Mouse (Mus musculus) layer of hippocampus, adult 18-20 months (tissue): ENCODE measurements around the gene Kmt2e. TPM values are rescaled to one million over a fixed set of nuclear protein-coding genes. Genes with fewer than 3 reads are reported as not detected.
A peak's percentile ranks its signal among the peaks of the same experiment; 100 is the strongest.

Source experiments
- DNase-seq, 2 experiments: peaks; one replicate each; pipeline ENCODE4 v3.0.0; 2022; ENCODE audit warnings: low spot score in 2 of 2
- total RNA-seq, 2 experiments: library from RNA; stranded (reverse); gene quantifications; 2 replicates each; pipeline ENCODE4 v1.2.3; 2021

Kmt2e gene
- total RNA-seq, 2 experiments from 2014 or later: 81.4 to 84.0 TPM

GRCm38 (mm10) chr5:23497920-23498319 is 63.7 kb downstream of the Kmt2e start:
- no peak for DNase-seq

DNA sequence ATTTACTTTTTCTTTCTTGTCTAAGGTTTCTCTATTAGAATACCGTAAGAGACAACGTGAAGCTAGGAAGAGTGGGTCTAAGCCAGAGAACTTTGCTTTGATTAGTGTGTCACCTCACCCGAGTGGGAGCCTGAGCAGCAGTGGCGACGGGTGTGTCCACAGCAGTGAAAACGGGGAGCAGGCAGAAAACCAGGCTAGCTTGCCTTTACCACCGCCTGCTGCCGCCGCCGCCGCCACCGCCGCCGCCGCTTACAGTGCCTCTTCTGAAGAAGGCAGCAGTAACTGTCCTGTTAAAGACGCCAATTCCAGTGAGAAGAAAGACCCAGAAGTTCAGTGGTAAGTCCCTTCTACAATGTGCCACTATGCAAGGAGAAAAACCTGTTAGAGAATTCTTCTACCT is 65.0 kb downstream of the Kmt2e start:
- no peak for DNase-seq

- DNase-seq: no peak
These were observed 66.5 kb downstream of the Kmt2e start for GRCm38 (mm10) chr5:23500715-23501114.

DNA sequence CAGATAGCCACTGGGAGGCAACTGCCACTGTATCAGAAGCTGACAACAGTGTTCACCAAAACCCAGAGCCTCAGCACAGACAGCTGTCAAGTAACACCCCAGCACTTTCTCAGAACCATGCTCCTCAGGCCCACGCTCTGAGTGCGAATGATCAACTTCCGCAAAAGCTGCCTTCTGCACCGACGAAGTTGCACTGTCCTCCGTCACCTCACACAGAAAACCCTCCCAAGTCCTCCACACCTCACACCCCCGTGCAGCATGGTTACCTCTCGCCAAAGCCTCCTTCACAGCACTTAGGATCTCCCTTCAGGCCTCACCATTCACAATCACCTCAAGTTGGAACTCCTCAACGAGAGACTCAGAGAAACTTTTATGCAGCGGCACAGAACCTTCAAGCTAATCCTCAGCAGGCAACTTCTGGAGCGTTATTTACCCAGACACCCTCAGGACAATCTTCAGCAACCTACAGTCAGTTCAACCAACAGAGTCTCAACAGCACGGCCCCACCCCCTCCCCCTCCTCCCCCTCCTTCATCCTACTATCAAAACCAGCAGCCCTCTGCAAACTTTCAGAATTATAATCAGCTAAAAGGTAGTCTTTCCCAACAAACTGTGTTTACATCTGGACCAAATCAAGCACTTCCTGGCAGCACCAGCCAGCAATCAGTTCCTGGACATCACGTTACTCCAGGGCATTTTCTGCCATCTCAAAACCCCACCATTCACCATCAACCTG is 67.5 kb downstream of the Kmt2e start:
- DNase-seq: peak; percentile 35 to 46

GRCm38 (mm10) chr5:23502317-23502937 is 68.2 kb downstream of the Kmt2e start:
- no peak for DNase-seq

- DNase-seq: no peak
These were observed 71.3 kb downstream of the Kmt2e start for GRCm38 (mm10) chr5:23505578-23505977.

DNA sequence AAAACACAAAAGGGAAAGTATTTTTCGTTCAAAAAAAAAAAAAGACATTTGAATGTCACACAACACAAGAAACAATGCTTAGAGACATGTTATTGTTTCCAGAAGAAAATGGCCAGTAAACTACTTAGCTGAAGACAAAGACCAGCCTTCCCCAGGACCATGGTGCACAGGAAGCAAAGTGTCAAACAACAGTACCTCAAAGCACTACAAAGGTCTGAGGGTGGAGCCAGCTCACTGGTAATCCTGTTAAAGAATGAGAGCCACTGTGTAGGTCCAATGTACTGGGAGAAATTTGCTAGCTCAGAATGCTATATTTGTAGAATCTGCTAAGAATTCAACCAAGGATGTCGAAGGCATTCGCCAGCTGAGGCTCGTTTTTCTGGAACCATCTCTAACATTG is 73.0 kb downstream of the Kmt2e start:
- no peak for DNase-seq

DNA sequence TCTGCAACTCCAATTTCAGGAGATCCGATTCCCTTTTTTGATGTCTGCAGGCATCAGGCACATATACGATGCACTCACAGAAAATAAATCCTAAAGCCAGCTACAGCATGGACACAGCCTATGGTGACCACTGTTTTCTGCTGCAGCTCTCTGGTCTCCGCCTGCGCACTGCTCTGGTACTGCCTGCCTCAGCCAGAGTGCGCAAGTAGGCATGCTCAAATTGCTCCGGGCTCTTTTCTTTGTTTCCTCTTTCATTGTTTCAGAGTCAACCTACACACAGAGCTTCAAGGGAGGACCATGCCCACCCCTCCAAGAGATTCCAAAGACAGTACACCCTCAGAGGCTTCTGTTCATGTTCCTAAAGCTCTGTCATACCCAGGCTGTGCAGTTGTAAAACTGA is 74.4 kb downstream of the Kmt2e start:
- DNase-seq: no peak

DNA sequence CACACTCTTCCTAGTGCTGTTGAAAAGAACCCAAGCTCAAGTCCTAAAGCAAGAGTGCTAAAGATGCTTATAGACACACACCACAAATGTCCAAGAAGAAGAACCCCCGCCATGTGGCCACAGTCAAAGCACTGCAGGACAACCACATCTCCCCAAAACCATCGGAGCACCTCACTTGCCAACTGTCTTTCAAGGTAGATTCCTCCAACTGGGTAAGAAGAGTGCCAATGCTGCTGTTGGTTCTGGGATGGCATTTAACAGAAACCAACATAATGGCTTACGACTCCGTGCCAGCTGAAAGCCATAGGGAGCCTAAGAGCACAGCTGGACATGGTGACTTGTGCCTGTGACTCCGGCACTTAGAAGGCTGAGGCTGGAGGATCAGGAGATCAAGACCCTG is 77.2 kb downstream of the Kmt2e start:
- DNase-seq: no peak

GRCm38 (mm10) chr5:23512556-23512955 is 78.3 kb downstream of the Kmt2e start:
- DNase-seq: no peak

- DNase-seq: no peak
These were observed 79.2 kb downstream of the Kmt2e start for GRCm38 (mm10) chr5:23513468-23513867.

DNA sequence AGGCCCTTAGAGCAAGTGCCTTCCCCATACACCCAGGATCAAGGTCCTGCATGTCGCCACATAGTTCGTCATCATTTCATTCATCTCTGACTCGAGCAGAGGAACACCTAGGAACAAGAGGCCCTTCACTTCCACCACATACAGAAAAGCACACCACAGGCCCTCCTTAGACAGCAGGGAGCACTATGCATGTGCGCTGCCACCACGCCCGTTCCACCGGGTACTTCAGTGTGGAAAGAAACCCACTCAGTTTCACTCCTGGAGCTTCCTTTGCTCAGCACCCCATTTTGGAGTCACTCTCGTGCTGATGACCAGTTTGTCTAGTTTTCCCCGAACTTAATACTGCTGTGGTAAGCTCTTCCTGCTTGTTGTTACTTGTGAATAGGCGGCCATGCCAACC is 80.8 kb downstream of the Kmt2e start:
- no peak for DNase-seq

GRCm38 (mm10) chr5:23516962-23517361 is 82.7 kb downstream of the Kmt2e start:
- DNase-seq: no peak

GRCm38 (mm10) chr5:23517839-23518238 is 83.6 kb downstream of the Kmt2e start:
- peak; percentile 68 to 77 for DNase-seq

DNA sequence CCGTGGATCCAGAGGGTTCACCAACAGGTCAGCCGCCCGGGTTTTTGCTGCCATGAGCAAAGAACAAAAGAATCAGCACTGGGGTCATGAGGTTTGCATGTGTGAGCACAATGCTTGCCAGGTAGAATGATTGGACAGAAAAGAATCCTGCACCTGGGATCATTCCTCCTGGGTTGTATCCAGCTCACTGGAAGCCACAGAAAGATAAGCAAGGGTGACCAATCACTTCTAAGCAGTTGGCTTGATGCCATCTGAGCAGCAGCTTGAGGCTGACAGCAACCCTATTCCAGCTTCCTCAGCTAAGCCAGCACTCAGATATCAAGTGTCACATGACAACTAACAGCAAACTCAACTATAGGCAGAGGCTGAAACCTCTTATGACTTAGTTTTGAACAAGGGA is 84.4 kb downstream of the Kmt2e start:
- no peak for DNase-seq

GRCm38 (mm10) chr5:23519679-23520078 is 85.4 kb downstream of the Kmt2e start:
- DNase-seq: no peak

GRCm38 (mm10) chr5:23521645-23522044 is 87.4 kb downstream of the Kmt2e start:
- DNase-seq: no peak

GRCm38 (mm10) chr5:23523936-23524335 is 89.7 kb downstream of the Kmt2e start:
- DNase-seq: no peak

- DNase-seq: no peak
These were observed 90.4 kb downstream of the Kmt2e start for GRCm38 (mm10) chr5:23524621-23525020.

GRCm38 (mm10) chr5:23531100-23531499 is 96.9 kb downstream of the Kmt2e start:
- DNase-seq: no peak

DNA sequence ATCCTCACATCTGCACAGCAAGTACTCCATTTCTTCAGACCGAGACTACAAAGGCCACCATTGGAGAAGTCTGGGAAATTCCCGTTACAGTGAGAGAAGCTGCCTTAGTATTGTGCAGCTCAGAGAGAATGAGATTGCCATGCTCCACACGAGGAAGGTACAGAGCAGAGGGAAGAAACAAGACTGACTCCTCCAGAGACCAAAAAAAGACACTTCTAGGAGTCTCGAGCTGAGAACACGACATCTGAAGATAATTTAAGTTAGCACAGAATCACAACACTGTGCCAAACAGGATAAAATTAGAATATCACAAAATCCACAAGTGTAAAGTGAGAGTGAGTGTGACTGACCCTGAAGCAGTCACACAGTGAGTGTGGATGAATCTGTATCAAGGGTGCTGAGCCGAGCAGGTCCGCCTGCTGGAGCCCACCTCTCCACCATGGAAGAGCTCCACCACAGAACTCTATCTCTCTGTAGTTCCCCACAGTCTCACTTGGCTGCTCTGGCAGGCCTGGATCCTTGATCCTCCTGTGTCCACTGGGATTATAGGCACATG is 97.4 kb downstream of the Kmt2e start:
- DNase-seq: no peak

GRCm38 (mm10) chr5:23535692-23536091 is 101.5 kb downstream of the Kmt2e start:
- DNase-seq: no peak

DNA sequence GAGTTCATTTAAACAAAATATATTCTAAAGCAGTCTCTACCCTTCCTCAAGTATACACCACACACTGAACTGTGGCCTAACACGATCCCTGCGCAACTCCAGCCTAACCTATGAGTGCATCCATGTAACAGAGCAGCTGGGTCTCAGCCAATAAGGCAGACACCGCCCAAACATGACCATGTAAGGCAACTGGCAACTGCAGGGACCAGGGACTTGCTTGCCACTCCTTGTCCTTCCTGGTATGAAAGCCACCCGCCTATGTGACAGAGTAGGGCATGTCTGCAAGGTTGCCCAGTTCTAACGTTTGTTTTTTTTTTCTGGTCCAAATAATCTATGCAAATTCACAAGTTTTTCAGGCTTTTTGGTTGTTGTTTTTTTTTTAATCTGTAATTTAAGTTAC is 117.4 kb downstream of the Kmt2e start:
- no peak for DNase-seq
